Mouse (Mus musculus): ENCODE results near the gene Tcta.
"Not testable (repeated sequence)": the region's sequence is repeated elsewhere in the genome, so short reads cannot be mapped to it uniquely, and the experiment has no call there.

The Tcta gene

DNA sequence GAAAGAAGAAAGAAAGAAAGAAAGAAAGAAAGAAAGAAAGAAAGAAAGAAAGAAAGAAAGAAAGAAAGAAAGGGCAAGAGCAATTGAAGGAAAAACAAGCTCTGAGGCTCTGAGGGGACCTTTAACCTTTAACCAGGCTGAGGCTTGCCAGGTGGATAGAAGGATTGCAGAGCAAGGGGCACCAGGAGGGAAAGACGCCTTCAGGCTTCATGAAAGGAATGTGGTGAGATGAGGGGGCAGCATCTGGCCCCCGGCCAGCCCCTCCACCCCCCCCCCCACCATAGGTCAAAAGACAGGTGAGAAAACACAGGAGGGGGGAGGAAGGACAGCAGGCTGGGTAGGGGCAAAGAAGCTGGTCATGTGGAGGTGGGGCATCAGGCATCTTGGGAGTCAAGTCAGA lies 34.0 kb downstream of the Tcta start:
- DNase-seq (ENCODE audit: low spot score), result no peak

DNA sequence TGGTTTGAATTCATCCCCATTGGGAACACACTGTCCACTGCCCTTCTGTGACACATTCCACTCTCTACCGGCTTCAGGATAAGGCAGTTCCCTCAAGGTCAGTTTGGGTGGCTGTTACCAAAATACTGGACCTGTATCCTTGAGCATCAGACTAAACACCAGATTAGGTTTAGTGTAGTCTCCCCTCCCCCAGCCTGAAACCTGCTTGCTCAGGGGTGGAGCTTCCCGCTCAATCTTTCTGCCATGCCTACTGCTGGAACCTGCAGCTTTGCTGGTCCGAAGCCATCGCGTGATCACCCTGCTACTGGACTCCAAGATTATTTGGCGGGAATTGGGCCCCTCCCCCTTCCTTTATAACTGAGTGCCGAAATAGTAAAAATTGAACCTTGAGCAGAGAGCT lies 37.3 kb downstream of the Tcta start:
- DNase-seq (ENCODE audit: low spot score), result not testable (repeated sequence)

DNA sequence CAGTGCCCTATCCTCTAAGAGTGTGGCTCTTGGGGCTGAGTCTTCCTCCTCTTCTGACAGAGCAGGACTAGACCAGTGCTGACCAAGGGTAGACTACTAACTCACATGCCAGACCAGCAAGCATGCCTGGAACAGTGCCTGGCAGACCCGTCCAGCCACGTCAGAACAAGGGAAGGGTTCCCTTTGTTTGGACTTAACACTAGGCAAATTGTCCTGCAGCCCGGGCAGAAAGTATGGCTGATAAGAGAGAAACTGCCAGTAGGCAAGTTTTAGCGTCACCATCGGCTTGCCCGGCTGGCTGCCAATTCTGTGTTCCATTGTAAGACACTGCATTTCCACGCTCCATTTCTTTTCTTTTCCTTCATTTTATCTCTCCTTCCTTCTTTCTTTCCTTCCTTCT lies 38.3 kb downstream of the Tcta start:
- peak; percentile 52 for DNase-seq (ENCODE audit: low spot score)

DNA sequence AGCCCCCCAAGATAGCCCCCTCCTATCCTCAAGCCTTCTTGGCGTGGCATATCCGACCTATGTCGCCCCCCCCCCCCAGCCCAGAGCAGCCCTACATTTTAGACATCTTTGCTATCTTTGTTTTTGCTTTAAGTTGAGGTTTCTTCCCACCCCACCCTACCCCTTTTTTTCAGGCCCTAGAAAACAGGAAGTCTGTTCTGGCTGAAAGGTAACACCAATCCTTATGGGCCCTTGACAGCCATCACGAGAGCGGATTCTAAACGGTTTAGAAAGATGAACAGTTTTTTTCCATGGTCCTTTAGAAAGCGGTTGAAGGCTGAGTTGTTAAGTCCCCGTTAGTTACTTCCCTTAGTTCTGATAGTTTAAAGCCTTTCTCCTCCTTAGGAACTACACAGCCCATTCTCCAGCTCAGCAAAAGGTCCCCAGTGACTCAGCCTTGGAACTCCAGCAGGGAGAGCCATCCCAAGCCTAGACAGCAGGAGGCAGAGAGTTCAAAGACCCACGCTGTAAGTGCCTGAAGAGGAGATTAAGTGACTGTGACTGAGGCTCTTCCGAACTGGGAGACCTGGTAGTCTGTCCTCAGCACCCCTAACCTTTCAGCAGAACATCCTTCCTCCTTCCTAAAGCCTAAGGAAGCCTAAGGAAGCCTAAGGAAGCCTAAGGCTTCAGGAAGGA lies 39.6 kb downstream of the Tcta start:
- DNase-seq (ENCODE audit: low spot score), result peak; percentile 48

DNA sequence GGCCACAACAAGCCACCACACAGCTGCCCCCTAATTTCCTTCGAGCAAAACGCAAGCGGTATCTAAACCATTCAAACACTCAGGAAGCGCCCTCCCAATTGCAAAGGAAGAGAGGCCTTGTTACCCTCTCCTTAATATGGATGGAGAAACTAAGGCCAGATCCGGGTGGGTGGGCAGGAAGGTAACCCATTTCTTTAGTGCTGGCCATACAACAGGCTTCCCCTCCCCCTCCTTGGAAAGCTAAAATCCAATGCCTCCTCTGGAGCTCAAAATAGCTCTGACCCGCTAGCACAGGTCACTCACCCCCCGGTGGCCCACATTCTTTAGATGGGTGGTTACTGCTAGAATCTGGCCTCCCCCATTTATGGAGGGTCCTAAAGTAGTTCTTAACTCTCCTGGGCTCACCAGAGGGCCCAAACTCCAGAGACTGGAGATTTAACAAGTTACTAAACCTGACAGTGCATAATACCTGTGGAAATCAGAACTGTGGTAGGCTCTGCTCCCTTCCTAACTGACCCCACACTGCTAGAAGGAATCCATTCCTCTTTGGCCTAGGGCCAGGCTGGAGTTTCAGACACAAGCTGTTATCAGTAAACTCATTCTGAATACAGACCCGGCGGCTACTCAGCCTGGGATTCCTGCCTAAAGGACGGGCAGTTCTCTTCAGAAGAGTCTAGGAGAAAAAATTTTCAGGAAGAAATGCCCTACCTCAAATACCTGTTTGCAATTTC lies 41.6 kb downstream of the Tcta start:
- DNase-seq (ENCODE audit: low spot score), result peak; percentile 55

DNA sequence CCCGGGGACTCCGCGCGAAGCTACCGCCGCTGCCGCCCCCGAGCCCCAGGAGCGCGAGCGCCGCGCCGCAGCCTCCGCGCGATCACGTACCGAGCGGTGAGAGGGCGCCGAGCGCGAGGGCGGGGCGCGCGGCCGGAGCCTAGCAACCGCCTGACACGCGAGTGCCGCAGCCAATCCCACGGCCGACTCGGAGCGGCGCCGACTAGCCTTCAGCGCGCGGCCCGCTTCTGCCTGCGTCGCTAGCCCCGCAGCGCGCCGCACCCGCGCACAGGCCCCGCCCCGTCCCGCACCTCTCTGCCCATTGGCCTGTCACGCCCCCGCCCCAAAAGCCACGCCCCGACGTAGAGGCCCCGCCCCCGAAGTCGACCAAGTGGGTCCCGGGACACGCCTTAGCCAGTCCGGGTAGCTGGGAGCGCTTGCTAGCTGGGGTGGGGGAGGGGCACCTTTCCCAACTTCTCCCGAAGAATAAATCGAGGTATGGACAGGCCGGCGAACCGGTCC lies 42.2 kb downstream of the Tcta start, which contains the start of gene Dag1:
Gene Dag1 (minus strand): TSS at position 269 of the 501 bp plus-strand sequence.
- peak; percentile 91 for DNase-seq (ENCODE audit: low spot score)

DNA sequence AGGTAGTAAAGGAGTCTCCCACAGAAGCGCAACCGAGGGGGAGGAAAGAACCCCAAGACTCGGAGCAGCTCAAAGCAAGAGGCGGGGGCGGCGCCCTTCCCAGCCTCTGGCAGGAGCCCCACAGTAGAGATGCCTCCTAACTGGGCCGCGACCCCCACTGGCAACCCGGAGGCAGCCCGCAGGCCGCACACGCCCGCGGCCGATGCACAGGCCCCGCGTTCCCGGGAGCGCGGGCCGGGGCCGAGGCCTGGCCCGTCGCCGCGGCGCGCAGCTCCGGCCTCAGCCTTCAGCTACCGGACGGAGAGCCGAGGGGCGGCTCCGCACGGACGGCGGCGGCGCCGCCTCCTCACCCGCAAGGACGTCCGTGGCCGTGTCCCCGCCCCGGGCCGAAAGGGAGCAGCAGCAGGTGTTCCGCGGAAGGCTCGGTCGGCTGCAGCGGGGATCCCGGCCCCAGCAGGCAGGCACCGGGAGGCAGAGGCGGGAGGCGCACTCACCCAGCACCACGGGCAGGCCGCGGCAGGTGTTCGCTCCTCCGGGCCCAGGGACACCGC lies 42.8 kb downstream of the Tcta start:
- peak; percentile 45 for DNase-seq (ENCODE audit: low spot score)

DNA sequence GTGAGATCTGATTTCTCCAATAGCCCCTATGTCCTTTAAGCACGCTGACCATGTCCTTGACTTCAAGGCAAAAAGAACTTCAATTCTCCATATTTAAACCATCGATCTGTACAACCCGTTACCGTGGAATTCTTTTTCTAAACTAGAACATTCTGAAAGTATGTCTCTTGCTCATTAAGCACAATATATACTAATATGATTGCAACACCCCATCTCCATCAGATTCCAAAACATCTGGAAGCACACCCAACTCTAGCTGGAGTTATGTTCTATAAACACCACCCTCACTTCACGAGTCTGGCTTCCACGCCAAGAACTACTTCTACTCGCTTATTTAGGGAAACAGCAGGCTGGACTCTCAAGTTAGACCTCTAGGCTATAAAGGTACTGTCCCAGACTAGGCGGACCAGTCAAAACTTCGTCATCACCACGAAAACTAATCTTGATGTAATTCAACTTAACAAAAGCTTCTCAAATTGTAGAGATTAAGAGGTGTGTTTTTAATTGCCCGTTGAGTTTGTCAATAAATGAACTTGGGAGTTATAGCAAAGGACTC lies 43.4 kb downstream of the Tcta start:
- DNase-seq (ENCODE audit: low spot score), result peak; percentile 48

DNA sequence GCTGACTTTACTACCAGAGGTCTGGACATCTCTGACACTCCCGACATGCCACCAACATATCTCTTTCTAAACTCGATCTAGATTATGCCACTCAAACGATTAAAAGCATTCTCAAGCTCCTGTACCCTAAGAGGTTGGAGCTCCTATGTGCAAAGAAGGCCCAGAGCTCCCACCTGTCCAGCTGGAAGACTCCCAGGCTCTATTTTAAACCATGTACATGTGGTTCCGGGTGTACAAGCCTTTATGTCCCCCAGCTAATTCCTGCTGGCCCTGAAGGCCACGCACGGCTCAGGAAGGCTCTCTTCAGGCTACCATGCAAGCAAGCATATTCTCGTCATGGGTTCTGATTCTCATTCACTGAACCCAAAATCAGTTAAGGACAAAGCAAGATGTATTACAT lies 44.1 kb downstream of the Tcta start:
- DNase-seq (ENCODE audit: low spot score), result no peak

DNA sequence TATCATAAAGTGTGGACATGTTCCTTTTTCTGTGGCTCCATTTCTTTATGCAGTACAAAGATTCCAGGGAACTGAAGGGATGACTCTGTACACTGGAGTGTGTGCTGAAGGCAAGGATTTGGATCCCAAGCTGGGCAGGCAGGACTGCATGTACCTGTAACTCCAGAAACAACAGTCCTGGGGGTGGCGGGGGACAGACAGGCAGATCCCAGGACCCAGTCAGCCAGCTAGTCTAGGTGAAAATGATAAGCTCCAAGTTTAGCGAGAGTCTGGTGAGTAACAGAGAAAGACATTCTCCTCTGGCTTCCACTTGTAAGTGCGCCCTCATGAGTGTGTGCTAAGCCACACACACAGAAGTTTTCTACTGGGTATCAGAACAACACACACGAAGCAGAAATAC lies 45.4 kb downstream of the Tcta start:
- no peak for DNase-seq (ENCODE audit: low spot score)
